Mouse (Mus musculus) bone marrow macrophage, adult 2 months (primary cell): ENCODE results near the gene Cep295. TPM values are rescaled to one million over a fixed set of nuclear protein-coding genes. Genes with fewer than 3 reads are reported as not detected.

Experiments used
- H3K27ac ChIP-seq: 2 replicates; pipeline ENCODE4 v1.5.1; 2012; ENCODE audit warnings: low read depth, low read length; ENCODE audit not compliant: insufficient read depth
- H3K4me1 ChIP-seq: 2 replicates; pipeline ENCODE4 v1.6.1; 2012; ENCODE audit warnings: low read length; ENCODE audit not compliant: control insufficient read depth, insufficient read depth
- H3K4me3 ChIP-seq: 2 replicates; pipeline ENCODE4 v1.5.1; 2012; ENCODE audit warnings: mild to moderate bottlenecking, low read length, moderate library complexity; ENCODE audit not compliant: insufficient read depth
- CTCF ChIP-seq: IDR thresholded peaks from 2 replicates; pipeline ENCODE4 v1.5.1; 2012; ENCODE audit warnings: low read depth, mild to moderate bottlenecking, low read length, moderate library complexity
- POLR2A ChIP-seq: IDR thresholded peaks from 2 replicates; pipeline ENCODE4 v1.6.1; 2012; ENCODE audit warnings: mild to moderate bottlenecking, low read depth, low read length, borderline replicate concordance
- polyA plus RNA-seq: library from polyadenylated mRNA; stranded (reverse); fragments of >200 nt; gene quantifications from 2 replicates; pipeline ENCODE4 v1.2.4, GENCODE M21; 2012; ENCODE audit not compliant: missing spikeins, insufficient read depth, insufficient read length

Cep295 gene
- polyA plus RNA-seq: 24.5 and 26.2 TPM in 2 replicates

DNA sequence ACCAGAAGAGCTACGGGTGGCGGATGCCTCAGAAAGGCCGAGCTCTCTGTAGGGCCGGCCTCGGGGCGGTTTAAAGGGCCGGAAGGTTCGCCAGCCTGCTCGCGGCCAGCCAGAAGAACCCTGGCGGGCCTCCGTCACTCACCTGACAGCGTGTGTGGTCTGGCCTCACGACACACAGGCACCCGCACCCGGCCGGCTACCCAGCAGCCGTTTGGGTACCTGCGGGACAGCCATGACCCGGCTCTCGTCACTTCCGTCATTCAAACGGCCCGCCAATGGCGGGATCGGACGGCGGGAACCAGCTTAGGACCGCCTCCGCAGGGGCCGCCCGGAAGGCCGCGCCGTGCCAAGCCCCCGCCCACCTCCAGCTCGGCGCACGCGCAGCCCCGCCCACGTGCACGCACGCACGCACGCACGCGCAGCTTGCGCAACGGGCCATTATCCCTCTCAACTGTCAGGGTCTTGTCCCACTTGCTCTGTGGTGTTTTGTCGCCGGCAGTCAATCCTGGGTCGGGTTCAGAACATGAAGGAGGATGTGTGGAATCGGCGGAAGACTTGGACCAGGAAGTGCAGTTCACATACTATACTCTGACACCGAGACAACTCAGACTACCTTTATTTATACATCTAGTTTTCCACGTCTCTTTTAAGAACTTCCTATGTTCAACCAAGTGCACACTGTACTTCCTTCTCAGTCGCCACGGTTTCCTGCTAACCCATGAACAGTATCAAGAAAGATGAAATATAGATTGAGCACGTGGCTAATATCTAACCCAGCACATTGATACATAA lies at the start of gene Cep295:
TSS of gene Cep295 (minus strand) at position 305 of the 792 bp plus-strand sequence.
- 0 out of 2 replicates have a peak, but pooled peaks have one; percentile 72 for TF ChIP-seq POLR2A
- no peak for TF ChIP-seq CTCF
- peak within 1 kb of the TSS; percentile 99 for H3K4me3 ChIP-seq
- peaks cover 14% of the 10 kb centered on the region for H3K4me1 ChIP-seq
- peak within 1 kb of the TSS; percentile 88 for H3K27ac ChIP-seq

DNA sequence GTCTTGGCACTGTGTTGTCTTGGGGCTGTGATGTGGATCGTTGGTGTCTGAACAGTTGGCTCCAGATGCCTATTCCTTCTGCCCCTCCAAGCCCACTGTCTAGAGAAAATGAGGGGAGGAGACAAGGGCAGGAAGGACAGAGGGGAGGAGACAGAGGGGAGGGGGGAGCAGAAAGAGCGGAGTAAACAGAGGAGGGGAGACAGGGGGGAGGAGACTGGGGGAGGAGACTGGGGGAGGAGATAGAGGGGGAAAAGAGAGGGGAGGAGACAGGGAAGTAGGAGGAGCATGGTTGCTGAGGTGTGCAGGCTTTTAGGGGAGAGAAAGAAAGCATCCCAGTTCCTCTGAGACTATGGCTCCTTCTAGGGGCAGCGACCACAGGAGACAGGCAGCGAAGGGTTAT lies 40.0 kb upstream of the Cep295 start:
- TF ChIP-seq POLR2A (no peak), CTCF (no peak)
- no peaks in the 10 kb centered on the region for H3K4me1 ChIP-seq
- no peak overlapping the region for H3K27ac ChIP-seq
- no peak overlapping the region for H3K4me3 ChIP-seq

DNA sequence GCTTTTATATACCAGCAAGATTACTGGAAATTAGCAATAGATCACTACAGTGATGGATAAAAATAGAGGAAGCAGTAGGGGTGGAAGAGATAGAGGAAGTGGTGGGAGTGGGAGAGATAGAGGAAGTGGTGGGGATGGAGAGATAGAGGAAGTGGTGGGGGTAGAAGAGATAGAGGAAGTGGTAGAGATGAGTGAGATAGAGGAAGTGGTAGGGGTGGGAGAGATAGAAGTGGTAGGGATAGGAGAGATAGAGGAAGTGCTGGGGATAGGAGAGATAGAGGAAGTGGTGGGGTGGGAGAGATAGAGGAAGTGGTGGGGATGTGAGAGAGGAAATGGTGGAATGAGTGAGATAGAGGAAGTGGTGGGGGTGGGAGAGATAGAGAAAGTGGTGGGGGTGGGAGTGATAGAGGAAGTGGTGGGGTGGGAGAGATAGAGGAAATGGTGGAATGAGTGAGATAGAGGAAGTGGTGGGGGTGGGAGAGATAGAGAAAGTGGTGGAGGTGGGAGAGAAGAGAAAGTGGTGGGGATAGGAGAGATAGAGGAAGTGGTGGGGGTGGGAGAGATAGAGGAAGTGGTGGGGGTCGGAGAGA lies 37.9 kb upstream of the Cep295 start:
- Histone ChIP-seq H3K4me3 (no peak overlapping the region), H3K4me1 (no peaks in the 10 kb centered on the region), H3K27ac (no peak overlapping the region)
- TF ChIP-seq POLR2A (no peak), CTCF (no peak)

DNA sequence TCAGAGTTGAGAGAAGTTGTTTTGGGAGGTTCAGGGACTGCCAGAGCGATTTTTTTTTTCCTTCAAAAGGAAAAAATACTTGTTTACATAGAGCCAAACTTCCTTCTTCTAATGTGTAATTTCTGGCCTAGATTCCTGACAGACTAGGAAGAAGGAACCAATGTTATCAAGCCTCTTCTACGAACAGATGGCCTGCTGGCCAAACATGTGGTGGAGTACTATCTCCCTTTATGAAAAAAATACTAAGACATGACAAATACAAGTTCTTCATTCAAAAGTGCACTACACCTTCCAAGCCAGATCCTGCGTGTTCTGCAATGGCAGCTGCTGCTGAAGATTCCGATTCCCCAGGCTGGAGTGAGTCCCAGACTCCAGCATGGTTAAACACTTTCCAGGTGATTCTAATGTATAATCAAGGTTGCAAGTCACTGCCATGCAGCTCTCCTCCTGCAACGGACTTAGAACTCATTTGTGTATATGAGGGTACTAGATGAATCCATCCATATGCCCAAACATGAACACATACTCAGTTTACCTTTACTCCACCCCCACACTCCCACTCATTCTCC lies 29.6 kb upstream of the Cep295 start:
- no peak overlapping the region for H3K27ac ChIP-seq
- H3K4me1 ChIP-seq: no peaks in the 10 kb centered on the region
- no peak overlapping the region for H3K4me3 ChIP-seq
- TF ChIP-seq POLR2A: no peak
- TF ChIP-seq CTCF: no peak

DNA sequence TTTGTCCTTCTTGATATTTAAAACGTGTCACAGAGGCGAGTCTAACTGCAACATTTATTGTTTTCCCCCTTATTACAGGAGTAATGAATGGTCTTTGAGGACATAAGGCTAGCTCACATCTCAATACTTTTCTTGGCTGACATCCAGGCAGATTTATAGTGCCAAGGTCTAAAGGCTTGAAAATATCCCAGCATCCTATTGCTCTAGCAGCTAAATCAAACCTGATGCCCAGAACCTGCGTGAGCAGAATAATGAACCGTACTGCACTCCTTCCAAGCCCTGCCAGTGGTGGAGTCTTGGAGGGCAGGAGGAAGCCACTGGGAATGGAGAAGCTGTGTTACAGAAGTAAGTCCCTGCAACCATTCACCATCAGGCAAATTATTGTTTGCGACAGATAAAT lies 26.7 kb upstream of the Cep295 start:
- H3K4me3 ChIP-seq: no peak overlapping the region
- TF ChIP-seq POLR2A: no peak
- no peak for TF ChIP-seq CTCF
- H3K27ac ChIP-seq: no peak overlapping the region
- H3K4me1 ChIP-seq: no peaks in the 10 kb centered on the region

DNA sequence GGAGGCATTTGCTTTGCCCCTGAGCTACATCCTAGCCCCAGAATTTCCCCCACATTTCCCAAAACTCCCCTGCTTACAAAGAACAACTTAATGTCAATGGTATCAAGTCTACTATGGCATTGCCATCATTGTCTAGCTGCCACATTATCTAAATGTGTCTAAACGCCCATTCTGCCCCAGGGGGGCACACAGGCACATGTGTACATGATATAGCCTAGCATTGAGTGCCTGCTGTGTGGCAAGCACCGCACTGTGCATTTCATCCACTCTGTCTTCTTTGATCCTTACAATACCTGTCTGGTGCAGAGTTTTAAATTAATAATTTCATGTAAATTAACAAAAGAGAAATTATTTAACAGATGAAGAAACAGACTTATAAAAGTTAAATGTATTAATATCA lies 8.7 kb upstream of the Cep295 start:
- no peaks in the 10 kb centered on the region for H3K4me1 ChIP-seq
- TF ChIP-seq POLR2A (no peak), CTCF (no peak)
- H3K27ac ChIP-seq: no peak overlapping the region
- H3K4me3 ChIP-seq: no peak overlapping the region

DNA sequence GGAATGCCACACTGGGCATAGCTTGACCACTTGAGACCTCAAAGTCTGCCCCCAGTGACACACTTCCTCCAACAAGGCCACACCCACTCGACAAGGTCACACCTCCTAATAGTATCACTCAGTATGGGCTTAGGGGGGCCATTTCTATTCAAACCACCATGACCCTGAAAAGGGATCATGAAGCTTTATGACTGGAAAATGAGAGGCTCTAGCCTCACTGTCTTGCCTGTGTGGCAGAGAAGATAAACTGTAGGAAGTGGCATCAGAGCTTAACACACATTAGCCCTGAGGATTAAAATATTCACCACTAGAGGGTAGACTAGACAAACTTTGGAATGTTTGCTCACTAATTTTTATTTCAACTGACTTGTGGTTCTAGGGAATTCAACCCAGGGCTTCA lies 8.3 kb upstream of the Cep295 start:
- Histone ChIP-seq H3K4me1 (no peaks in the 10 kb centered on the region), H3K27ac (no peak overlapping the region), H3K4me3 (no peak overlapping the region)
- TF ChIP-seq POLR2A: no peak
- no peak for TF ChIP-seq CTCF

DNA sequence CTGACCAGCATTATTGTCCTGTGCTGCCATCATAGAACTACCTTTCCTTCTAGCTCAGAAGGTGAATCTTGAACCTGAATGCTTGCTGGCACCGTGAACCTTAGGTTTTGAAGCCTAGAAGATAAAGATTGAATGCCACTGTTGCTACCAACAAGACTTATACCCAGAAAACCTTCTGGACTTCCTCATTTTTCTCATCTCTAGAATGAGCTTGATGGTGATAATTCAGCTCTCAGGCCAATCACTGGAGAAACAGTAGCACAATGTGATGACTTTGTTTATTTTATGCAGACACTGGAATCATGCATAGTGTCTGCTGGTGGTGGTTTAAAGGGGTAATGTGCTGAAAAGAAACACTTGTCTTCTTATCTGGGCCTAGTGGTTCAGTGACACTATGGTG lies 7.3 kb upstream of the Cep295 start:
- Histone ChIP-seq H3K27ac (no peak overlapping the region), H3K4me1 (no peaks in the 10 kb centered on the region), H3K4me3 (no peak overlapping the region)
- no peak for TF ChIP-seq CTCF
- no peak for TF ChIP-seq POLR2A

DNA sequence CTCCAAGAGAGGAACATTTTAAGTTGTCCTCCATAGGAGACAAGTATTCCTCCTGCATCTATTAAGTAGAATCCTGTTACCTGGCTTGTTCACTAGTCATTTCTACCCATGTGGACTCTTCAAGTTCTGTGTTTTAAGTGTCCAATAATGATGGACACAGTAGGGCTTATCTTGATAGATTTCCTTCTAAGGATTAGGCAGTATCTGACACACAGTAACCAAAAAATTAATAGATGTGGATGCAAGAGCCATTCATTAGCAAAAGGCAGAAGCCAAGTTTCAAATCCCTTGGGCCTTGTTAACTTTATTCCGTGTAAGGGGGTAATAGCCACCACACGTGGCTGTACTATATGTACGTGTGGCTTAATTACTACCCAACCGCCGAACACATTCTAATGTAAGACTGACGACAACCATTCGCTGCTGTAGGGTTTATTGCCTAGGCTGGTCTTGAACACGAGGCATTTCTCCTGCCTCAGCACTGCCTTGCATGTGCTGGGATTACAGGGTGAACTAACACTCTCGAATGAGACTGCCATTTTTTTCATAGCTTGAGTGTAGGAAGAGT lies 588 bp downstream of the Cep295 start:
- H3K27ac ChIP-seq: peak overlapping the region; percentile 38
- no peak for TF ChIP-seq CTCF
- no peak for TF ChIP-seq POLR2A
- H3K4me3 ChIP-seq: peak overlapping the region; percentile 99
- peaks cover 14% of the 10 kb centered on the region for H3K4me1 ChIP-seq
